Mouse (Mus musculus): ENCODE measurements around the gene Pard3. TPM values are rescaled to one million over a fixed set of nuclear protein-coding genes. Genes with fewer than 3 reads are reported as not detected.

Gene Pard3
- polyA plus RNA-seq, 1 experiment: 10.4 TPM

- Histone ChIP-seq H3K36me3 (ENCODE audit: control insufficient read depth, insufficient read depth, low read length) (no peaks in the 10 kb centered on the region), H3K27me3 (ENCODE audit: control insufficient read depth, insufficient read depth, low read length) (no peaks in the 10 kb centered on the region), H3K4me1 (replicated peaks; ENCODE audit: control insufficient read depth, insufficient read depth, low read length) (no peaks in the 10 kb centered on the region), H3K27ac (ENCODE audit: control insufficient read depth, insufficient read depth, low read length) (no peak overlapping the region), H3K4me3 (ENCODE audit: control insufficient read depth, insufficient read depth, low read length) (no peak overlapping the region)
- TF ChIP-seq CTCF (IDR thresholded peaks at IDR 0.05; ENCODE audit: borderline replicate concordance, control insufficient read depth, extremely low read depth, insufficient read depth, low read length, poor library complexity) (no peak), POLR2A (IDR thresholded peaks at IDR 0.05; ENCODE audit: control insufficient read depth, extremely low read depth, insufficient read depth, low read length, poor library complexity) (no peak)
- WGBS: 91% methylated on average over 5 of the region's 5 CpGs
- no peak for DNase-seq
Measured at GRCm38 (mm10) chr8:127300493-127300892, 236.8 kb downstream of the Pard3 start.

DNA sequence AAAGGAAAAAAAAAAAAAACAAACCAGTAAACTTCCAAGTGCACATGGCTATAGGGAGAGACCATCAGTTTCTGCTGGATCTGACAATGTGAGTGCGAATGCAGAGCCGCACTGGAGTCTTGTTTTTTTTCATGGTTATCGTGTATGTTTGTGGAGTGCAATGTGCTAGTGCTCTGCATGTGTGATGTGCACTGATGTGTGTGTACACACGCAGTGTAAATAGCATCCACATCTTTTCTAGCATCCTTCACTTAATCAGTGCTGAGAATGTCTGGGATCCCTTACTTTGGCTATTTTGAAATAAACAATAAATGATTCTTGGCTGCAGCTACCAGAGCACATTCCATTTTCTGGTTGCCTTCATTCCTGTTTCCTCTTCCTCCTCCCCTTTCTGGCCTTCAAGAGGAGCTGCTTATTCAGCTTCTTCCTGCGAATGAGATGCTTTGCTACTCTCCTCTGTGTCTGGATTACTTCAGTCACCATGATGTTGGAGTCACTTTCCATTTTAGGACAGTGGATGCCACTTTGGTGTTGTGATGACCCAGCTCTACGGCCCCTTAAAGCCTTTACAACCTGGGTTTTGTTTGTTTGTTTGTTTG lies 239.3 kb downstream of the Pard3 start:
- H3K27ac ChIP-seq (ENCODE audit: control insufficient read depth, insufficient read depth, low read length): no peak overlapping the region
- no peak for DNase-seq
- 94% methylated on average over 6 of the region's 6 CpGs for WGBS
- no peak overlapping the region for H3K4me3 ChIP-seq (ENCODE audit: control insufficient read depth, insufficient read depth, low read length)
- no peaks in the 10 kb centered on the region for H3K27me3 ChIP-seq (ENCODE audit: control insufficient read depth, insufficient read depth, low read length)
- no peaks in the 10 kb centered on the region for H3K4me1 ChIP-seq (replicated peaks; ENCODE audit: control insufficient read depth, insufficient read depth, low read length)
- no peak for TF ChIP-seq POLR2A (IDR thresholded peaks at IDR 0.05; ENCODE audit: control insufficient read depth, extremely low read depth, insufficient read depth, low read length, poor library complexity)
- no peak for TF ChIP-seq CTCF (IDR thresholded peaks at IDR 0.05; ENCODE audit: borderline replicate concordance, control insufficient read depth, extremely low read depth, insufficient read depth, low read length, poor library complexity)
- no peaks in the 10 kb centered on the region for H3K36me3 ChIP-seq (ENCODE audit: control insufficient read depth, insufficient read depth, low read length)

GRCm38 (mm10) chr8:127307026-127307425 lies 243.3 kb downstream of the Pard3 start:
- no peak for TF ChIP-seq POLR2A (IDR thresholded peaks at IDR 0.05; ENCODE audit: control insufficient read depth, extremely low read depth, insufficient read depth, low read length, poor library complexity)
- no peak for TF ChIP-seq CTCF (IDR thresholded peaks at IDR 0.05; ENCODE audit: borderline replicate concordance, control insufficient read depth, extremely low read depth, insufficient read depth, low read length, poor library complexity)
- 98% methylated on average over 5 of the region's 5 CpGs for WGBS

DNA sequence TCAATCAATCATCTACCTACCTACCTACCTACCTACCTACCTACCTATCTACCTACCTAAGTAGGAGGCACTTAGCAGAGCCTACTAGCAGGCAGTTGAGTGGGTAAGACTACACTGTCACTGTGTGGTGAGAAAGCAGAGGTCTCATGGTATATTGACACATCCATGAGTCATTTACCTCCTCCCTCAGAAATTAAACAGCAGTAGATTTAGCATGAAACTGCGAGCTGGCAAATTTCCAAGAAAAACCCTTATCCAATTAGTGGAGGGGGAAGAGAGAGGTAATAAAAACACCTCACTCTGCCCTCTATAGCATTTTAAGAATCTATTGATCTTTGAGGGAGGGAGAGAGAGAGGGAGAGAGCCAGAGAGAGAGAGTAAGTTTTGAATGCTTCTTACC lies 245.7 kb downstream of the Pard3 start:
- Histone ChIP-seq H3K4me3 (ENCODE audit: control insufficient read depth, insufficient read depth, low read length) (no peak overlapping the region), H3K27me3 (ENCODE audit: control insufficient read depth, insufficient read depth, low read length) (no peaks in the 10 kb centered on the region), H3K36me3 (ENCODE audit: control insufficient read depth, insufficient read depth, low read length) (no peaks in the 10 kb centered on the region), H3K4me1 (replicated peaks; ENCODE audit: control insufficient read depth, insufficient read depth, low read length) (no peaks in the 10 kb centered on the region), H3K27ac (ENCODE audit: control insufficient read depth, insufficient read depth, low read length) (no peak overlapping the region)
- DNase-seq: no peak
- TF ChIP-seq POLR2A (IDR thresholded peaks at IDR 0.05; ENCODE audit: control insufficient read depth, extremely low read depth, insufficient read depth, low read length, poor library complexity) (no peak), CTCF (IDR thresholded peaks at IDR 0.05; ENCODE audit: borderline replicate concordance, control insufficient read depth, extremely low read depth, insufficient read depth, low read length, poor library complexity) (no peak)
- 90% methylated on average over 1 of the region's 1 CpGs for WGBS

More at GRCm38 (mm10) chr8:127307026-127307425, 243.3 kb downstream of the Pard3 start:
- DNase-seq: no peak
- no peaks in the 10 kb centered on the region for H3K36me3 ChIP-seq (ENCODE audit: control insufficient read depth, insufficient read depth, low read length)
- H3K27ac ChIP-seq (ENCODE audit: control insufficient read depth, insufficient read depth, low read length): no peak overlapping the region
- H3K27me3 ChIP-seq (ENCODE audit: control insufficient read depth, insufficient read depth, low read length): no peaks in the 10 kb centered on the region
- no peak overlapping the region for H3K4me3 ChIP-seq (ENCODE audit: control insufficient read depth, insufficient read depth, low read length)
- H3K4me1 ChIP-seq (replicated peaks; ENCODE audit: control insufficient read depth, insufficient read depth, low read length): no peaks in the 10 kb centered on the region

- Histone ChIP-seq H3K4me1 (replicated peaks; ENCODE audit: control insufficient read depth, insufficient read depth, low read length) (peaks cover 8% of the 10 kb centered on the region), H3K27ac (ENCODE audit: control insufficient read depth, insufficient read depth, low read length) (no peak overlapping the region), H3K36me3 (ENCODE audit: control insufficient read depth, insufficient read depth, low read length) (no peaks in the 10 kb centered on the region), H3K27me3 (ENCODE audit: control insufficient read depth, insufficient read depth, low read length) (no peaks in the 10 kb centered on the region), H3K4me3 (ENCODE audit: control insufficient read depth, insufficient read depth, low read length) (no peak overlapping the region)
- TF ChIP-seq POLR2A (IDR thresholded peaks at IDR 0.05; ENCODE audit: control insufficient read depth, extremely low read depth, insufficient read depth, low read length, poor library complexity) (no peak), CTCF (IDR thresholded peaks at IDR 0.05; ENCODE audit: borderline replicate concordance, control insufficient read depth, extremely low read depth, insufficient read depth, low read length, poor library complexity) (no peak)
- no peak for DNase-seq
- 0% methylated on average over 1 of the region's 1 CpGs for WGBS
Measured at GRCm38 (mm10) chr8:127315811-127316210, 252.1 kb downstream of the Pard3 start.

- WGBS: 98% methylated on average over 1 of the region's 1 CpGs
- TF ChIP-seq POLR2A (IDR thresholded peaks at IDR 0.05; ENCODE audit: control insufficient read depth, extremely low read depth, insufficient read depth, low read length, poor library complexity) (no peak), CTCF (IDR thresholded peaks at IDR 0.05; ENCODE audit: borderline replicate concordance, control insufficient read depth, extremely low read depth, insufficient read depth, low read length, poor library complexity) (no peak)
- H3K27ac ChIP-seq (ENCODE audit: control insufficient read depth, insufficient read depth, low read length): no peak overlapping the region
- H3K36me3 ChIP-seq (ENCODE audit: control insufficient read depth, insufficient read depth, low read length): no peaks in the 10 kb centered on the region
- peaks cover 8% of the 10 kb centered on the region for H3K4me1 ChIP-seq (replicated peaks; ENCODE audit: control insufficient read depth, insufficient read depth, low read length)
- DNase-seq: no peak
- H3K27me3 ChIP-seq (ENCODE audit: control insufficient read depth, insufficient read depth, low read length): no peaks in the 10 kb centered on the region
- H3K4me3 ChIP-seq (ENCODE audit: control insufficient read depth, insufficient read depth, low read length): no peak overlapping the region
Measured at GRCm38 (mm10) chr8:127317914-127318313, 254.2 kb downstream of the Pard3 start.
